Mouse (Mus musculus) midbrain, postnatal 0 days (tissue): Measurements from ENCODE around the gene A1bg. TPM values are rescaled to one million over a fixed set of nuclear protein-coding genes. Genes with fewer than 3 reads are reported as not detected.

ENCODE experiments used
- ATAC-seq: fragments of 200-750 bp; cut with Nextera tagmentation; 2 replicates; pipeline ENCODE4 v1.8.0; 2017; ENCODE audit warnings: moderate number of reproducible peaks, mild to moderate bottlenecking, moderate TSS enrichment, moderate library complexity; ENCODE audit not compliant: low FRiP score
- DNase-seq: peaks from one replicate; pipeline ENCODE4 v3.0.0-alpha.2; 2015; ENCODE audit warnings: low spot score
- H3K27ac ChIP-seq: fragments of 300-500 bp; sonication (generic); 2 replicates; pipeline ENCODE4 v1.5.1; 2014; ENCODE audit warnings: low read depth, mild to moderate bottlenecking, low read length, mixed read lengths
- H3K27me3 ChIP-seq: fragments of 300-500 bp; sonication (generic); 2 replicates; pipeline ENCODE4 v1.6.1; 2014; ENCODE audit warnings: low read length, control low read depth, mixed read lengths; ENCODE audit not compliant: insufficient read depth
- H3K36me3 ChIP-seq: fragments of 300-500 bp; sonication (generic); 2 replicates; pipeline ENCODE4 v1.6.1; 2014; ENCODE audit warnings: low read length, control low read depth, mixed read lengths; ENCODE audit not compliant: insufficient read depth
- H3K4me1 ChIP-seq: fragments of 300-500 bp; sonication (generic); 2 replicates; pipeline ENCODE4 v1.6.1; 2014; ENCODE audit warnings: mild to moderate bottlenecking, control low read depth, antibody characterized with exemption, low read length, mixed read lengths; ENCODE audit not compliant: insufficient read depth
- H3K4me2 ChIP-seq: fragments of 300-500 bp; sonication (generic); 2 replicates; pipeline ENCODE4 v1.6.1; 2014; ENCODE audit warnings: low read depth, mild to moderate bottlenecking, low read length, mixed read lengths; ENCODE audit not compliant: poor library complexity, severe bottlenecking
- H3K4me3 ChIP-seq: fragments of 300-500 bp; sonication (generic); 2 replicates; pipeline ENCODE4 v1.5.1; 2014; ENCODE audit warnings: low read depth, mild to moderate bottlenecking, low read length, moderate library complexity
- H3K9ac ChIP-seq: fragments of 300-500 bp; sonication (generic); replicated peaks from 2 replicates; pipeline ENCODE4 v1.6.1; 2014; ENCODE audit warnings: mild to moderate bottlenecking, low read length, moderate library complexity, mixed read lengths; ENCODE audit not compliant: poor library complexity, severe bottlenecking
- H3K9me3 ChIP-seq: fragments of 300-500 bp; sonication (generic); 2 replicates; pipeline ENCODE4 v1.6.1; 2016; ENCODE audit warnings: low read length, control low read depth
- CTCF ChIP-seq: IDR thresholded peaks from 2 replicates; pipeline ENCODE4 v1.5.1; 2016; ENCODE audit warnings: antibody characterized with exemption, mild to moderate bottlenecking
- WGBS: fragments of 180-500 bp; shearing (Covaris S2); extraction: QIAGEN DNeasy Blood & Tissue Kit; methylation state at CpG from one replicate; pipeline ENCODE4 v1.1.7; 2014; 5-methylcytosine and 5-hydroxymethylcytosine counted together
- polyA plus RNA-seq: library from polyadenylated mRNA; unstranded; fragments of >200 nt; fragmentation: Nextera tagmentation; extraction: Ambion mirVana; gene quantifications from 2 replicates; pipeline ENCODE4 v1.2.1, GENCODE M21; 2015
- total RNA-seq: library from RNA; depleted of rRNA; stranded (reverse); fragments of >200 nt; gene quantifications from 2 replicates; pipeline ENCODE4 v1.2.3, GENCODE M21; 2014; rRNA removed

The A1bg gene
- total RNA-seq (not detected in 2 replicates), polyA plus RNA-seq (not detected in 2 replicates)

GRCm38 (mm10) chr15:60922912-60923311, at the start of gene A1bg:
Gene A1bg (minus strand): TSS chr15:60923012.
- Histone ChIP-seq H3K9ac (no peak within 1 kb of the TSS), H3K4me3 (no peak within 1 kb of the TSS), H3K36me3 (no peaks in the 10 kb centered on the region), H3K4me2 (no peak within 1 kb of the TSS), H3K9me3 (no peaks in the 10 kb centered on the region), H3K27me3 (no peaks in the 10 kb centered on the region), H3K4me1 (no peaks in the 10 kb centered on the region), H3K27ac (no peak within 1 kb of the TSS)
- no peak for TF ChIP-seq CTCF
- no peak for DNase-seq
- ATAC-seq, result no peak

DNA sequence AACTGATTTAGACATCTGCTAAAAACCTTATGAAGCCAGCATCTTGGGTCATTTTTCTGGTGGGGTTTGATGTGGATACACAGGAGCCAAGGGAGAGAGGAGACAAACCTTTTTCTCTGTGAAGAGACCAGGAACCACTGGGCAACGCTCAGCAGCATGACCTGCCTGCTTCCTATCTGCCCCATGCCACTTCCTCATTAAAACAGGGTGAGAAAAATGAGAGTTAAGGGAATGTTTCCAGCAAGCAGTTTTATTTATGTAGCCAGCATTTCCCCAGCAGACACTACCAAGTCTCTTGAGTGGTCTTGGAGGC, 45.7 kb upstream of the A1bg start:
- Histone ChIP-seq H3K4me1 (no peaks in the 10 kb centered on the region), H3K27ac (no peak overlapping the region), H3K27me3 (no peaks in the 10 kb centered on the region), H3K9me3 (no peaks in the 10 kb centered on the region), H3K4me3 (no peak overlapping the region), H3K9ac (no peak overlapping the region), H3K4me2 (no peak overlapping the region), H3K36me3 (no peaks in the 10 kb centered on the region)
- 36% methylated on average over 1 of the region's 1 CpGs for WGBS
- TF ChIP-seq CTCF, result no peak
- no peak for ATAC-seq
- DNase-seq, result no peak

DNA sequence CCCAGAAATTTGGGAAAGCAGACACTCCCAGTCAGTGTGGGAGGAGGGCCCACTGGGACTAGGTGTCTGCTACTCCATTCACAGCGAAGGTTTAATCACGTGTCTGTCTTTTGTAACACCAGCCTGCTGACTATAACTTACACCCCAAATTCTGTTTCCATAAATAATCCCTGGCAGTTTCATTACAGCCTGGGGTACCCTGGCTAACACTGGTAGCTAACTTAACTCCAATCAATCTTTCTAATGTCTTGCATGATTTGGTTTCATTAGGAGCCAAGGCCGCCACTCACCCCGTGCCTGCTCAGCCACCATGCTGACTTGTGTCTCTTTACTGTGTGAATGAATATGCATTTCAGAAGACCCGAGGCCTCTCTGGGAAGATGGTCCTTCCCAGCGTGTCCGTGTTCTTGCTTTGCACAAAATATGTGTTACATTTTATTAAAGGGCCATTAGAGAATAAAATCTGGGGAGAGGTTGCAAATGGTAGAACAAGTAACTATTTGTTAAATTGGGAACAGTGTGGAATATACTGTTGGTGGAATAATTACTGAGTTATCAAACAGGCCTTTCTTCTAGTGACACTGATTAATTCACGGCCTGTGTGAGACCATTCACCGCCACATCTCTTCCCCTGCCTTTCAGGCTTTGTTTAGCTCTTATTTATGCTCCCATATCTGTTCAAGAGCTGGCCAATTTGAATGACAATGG, 45.2 kb upstream of the A1bg start:
- Histone ChIP-seq H3K27me3 (no peaks in the 10 kb centered on the region), H3K9me3 (no peaks in the 10 kb centered on the region), H3K4me2 (no peak overlapping the region), H3K27ac (no peak overlapping the region), H3K36me3 (no peaks in the 10 kb centered on the region), H3K9ac (no peak overlapping the region), H3K4me1 (no peaks in the 10 kb centered on the region), H3K4me3 (no peak overlapping the region)
- ATAC-seq (peak; percentile 44; the same call in 1 of the 2 replicates), DNase-seq (peak; percentile 37)
- 24% methylated on average over 9 of the region's 9 CpGs for WGBS
- no peak for TF ChIP-seq CTCF

DNA sequence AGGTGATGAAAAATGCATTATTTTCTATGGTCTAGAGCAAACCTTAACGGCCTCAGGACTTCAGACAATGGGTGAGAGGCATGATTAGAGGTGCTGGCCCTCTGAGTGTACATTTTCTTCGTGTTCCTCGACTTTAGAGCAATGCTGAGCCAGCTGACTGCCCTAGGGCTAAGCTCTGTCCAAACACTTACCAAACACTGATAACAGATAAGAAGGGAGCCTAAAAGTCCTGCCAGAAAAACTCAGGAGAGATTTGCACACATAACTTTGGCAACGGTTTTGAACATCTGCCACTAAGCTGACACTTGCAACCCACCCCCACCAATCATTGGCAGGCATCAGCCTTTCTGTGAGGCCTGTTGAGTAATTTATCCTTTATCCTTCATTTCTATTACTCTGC, 2.9 kb upstream of the A1bg start:
- Histone ChIP-seq H3K27me3 (no peaks in the 10 kb centered on the region), H3K4me3 (no peak overlapping the region), H3K4me2 (no peak overlapping the region), H3K36me3 (no peaks in the 10 kb centered on the region), H3K9me3 (no peaks in the 10 kb centered on the region), H3K4me1 (no peaks in the 10 kb centered on the region), H3K27ac (no peak overlapping the region), H3K9ac (no peak overlapping the region)
- no peak for TF ChIP-seq CTCF
- 75% methylated on average over 4 of the region's 4 CpGs for WGBS
- ATAC-seq (no peak), DNase-seq (no peak)

DNA sequence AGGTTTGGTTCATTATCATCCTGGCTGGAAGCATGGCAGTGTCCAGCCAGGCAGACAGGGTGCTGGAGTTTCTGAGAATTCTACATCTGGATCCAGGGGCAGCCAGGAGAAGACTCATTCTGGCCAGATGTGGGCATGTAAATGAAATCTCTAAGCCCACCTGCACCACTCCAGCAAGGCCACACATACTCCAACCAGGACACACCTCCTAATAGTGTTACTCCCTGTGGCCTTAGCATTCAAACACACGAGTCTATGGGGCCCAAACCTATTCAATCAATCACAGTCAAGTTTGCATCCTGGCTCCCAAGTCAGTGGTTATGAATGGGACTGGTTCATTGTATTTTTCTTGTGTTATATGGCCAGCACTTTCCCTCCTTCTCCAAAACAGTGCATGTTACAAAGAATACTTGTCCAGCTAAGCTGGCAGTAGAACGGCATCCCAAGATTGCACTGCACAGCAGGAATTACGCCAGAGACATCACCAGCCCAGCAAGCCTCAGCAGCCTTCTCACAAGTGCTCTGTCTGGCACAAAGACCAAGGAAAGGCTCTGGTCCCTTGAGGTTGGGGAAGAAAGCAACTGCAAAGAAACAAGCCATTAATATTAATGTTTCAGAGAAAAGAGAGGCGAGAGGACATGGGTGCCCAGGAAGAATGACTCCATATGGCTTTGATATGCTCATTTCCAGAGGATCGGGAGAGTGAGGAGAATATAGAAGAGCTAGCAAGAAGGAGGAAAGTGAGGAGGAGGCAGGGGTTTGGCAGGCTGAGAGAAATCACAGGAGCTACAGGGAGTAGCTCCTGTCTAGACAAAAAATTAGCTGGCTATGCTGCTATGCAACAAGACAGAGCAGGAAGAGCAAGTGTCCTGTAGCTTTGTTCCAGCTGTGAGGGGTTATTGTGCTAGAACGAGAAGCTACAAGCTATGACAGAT, 18.8 kb downstream of the A1bg start:
- Histone ChIP-seq H3K27me3 (no peaks in the 10 kb centered on the region), H3K9ac (no peak overlapping the region), H3K4me3 (no peak overlapping the region), H3K4me2 (no peak overlapping the region), H3K36me3 (no peaks in the 10 kb centered on the region), H3K9me3 (no peaks in the 10 kb centered on the region), H3K27ac (no peak overlapping the region), H3K4me1 (0 out of 2 replicates have a peak, but pooled peaks cover 6% of the 10 kb centered on the region)
- peak; percentile 39 for DNase-seq
- ATAC-seq, result no peak
- 30% methylated on average over 6 of the region's 6 CpGs for WGBS
- no peak for TF ChIP-seq CTCF
